Mouse (Mus musculus) Muller cell, postnatal 12 days (primary cell): ENCODE measurements at regions not wholly inside any gene's neighbourhood (a gene's known extent, or its start where the extent isn't known, plus 50 kb on each side); places are given as distances from the start of the nearest gene placed in this dataset.

Source experiments
- DNase-seq: peaks from one replicate; pipeline ENCODE4 v3.0.0-alpha.2; 2015; ENCODE audit errors: inconsistent ontology term

GRCm38 (mm10) chr16:21274012-21274528 lies 69.5 kb downstream of the Ephb3 start:
- DNase-seq, result peak; percentile 36

- DNase-seq, result no peak
Measured at GRCm38 (mm10) chr16:21277789-21278342, 73.3 kb downstream of the Ephb3 start.

GRCm38 (mm10) chr16:21278387-21278786 lies 73.8 kb downstream of the Ephb3 start:
- DNase-seq, result no peak

GRCm38 (mm10) chr16:21280200-21280627 lies 75.7 kb downstream of the Ephb3 start:
- no peak for DNase-seq

- no peak for DNase-seq
Measured at GRCm38 (mm10) chr16:21281958-21282730, 77.6 kb downstream of the Ephb3 start.

GRCm38 (mm10) chr16:21286099-21286498 lies 81.5 kb downstream of the Ephb3 start:
- DNase-seq, result no peak

GRCm38 (mm10) chr16:21289528-21289927 lies 85.0 kb downstream of the Ephb3 start:
- peak; percentile 66 for DNase-seq

DNA sequence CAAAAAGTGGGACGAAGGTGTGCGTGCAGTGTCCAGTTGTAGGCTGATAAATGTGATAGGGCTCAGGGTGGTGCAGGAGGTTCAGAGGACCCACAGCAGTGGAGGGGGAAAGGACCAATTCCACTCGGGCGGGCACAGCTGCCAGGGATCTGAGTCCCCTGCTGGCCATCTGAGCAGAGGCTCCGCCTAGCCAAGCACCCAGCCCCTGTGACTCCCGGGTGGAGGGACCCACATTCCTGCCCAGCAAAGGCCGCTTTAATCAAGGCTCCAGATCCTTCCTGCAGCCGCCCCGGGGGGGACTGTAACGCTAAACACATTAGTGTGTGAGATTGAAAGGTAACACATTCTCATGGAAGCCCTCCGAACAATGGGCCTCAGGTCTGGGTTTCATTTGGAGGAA lies 88.5 kb downstream of the Ephb3 start:
- DNase-seq, result no peak

GRCm38 (mm10) chr16:21293569-21293968 lies 89.0 kb downstream of the Ephb3 start:
- no peak for DNase-seq

GRCm38 (mm10) chr16:21294677-21295411 lies 90.3 kb downstream of the Ephb3 start:
- peak; percentile 80 for DNase-seq

GRCm38 (mm10) chr16:21295956-21296733 lies 91.6 kb downstream of the Ephb3 start:
- peak; percentile 32 for DNase-seq

DNA sequence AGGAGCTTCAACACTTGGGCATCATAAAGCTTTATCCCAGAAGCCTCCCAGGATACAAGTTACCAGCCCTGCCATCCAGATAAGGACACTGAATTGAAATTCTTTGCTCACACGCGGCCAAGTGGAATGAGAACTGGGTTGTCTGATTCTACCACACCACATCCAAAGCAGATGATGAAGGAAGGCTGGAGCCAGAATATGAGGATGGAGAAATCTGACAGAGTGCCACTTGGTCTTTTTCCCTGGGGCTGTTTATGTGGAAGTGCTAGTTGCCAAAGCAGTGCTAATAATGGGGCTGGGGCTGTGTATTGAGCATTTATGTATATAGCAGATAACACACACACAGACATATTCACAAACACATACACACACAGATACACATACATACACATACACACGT lies 92.2 kb downstream of the Ephb3 start:
- DNase-seq, result no peak

- DNase-seq, result no peak
Measured at GRCm38 (mm10) chr16:21298866-21299265, 94.3 kb downstream of the Ephb3 start.

DNA sequence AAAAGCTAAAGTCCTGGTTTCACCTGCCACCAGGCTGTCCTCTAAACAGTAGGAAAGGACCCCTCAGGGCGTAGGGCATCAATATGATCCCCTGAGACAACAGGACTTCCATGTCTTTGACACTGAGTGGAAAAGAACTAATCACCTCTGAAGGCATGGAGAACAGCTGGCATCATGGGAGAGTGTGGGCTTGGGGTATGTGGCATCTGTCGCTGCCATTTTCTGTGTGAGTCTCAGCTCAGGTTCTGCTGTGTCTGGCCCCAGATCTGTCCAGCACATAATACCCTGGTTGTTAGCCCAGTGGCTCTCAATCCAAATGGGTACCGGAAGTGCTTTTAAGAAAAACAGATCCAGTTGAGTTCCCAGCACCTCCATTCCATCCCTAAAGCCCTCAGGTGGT lies 101.3 kb downstream of the Ephb3 start:
- DNase-seq, result no peak

DNA sequence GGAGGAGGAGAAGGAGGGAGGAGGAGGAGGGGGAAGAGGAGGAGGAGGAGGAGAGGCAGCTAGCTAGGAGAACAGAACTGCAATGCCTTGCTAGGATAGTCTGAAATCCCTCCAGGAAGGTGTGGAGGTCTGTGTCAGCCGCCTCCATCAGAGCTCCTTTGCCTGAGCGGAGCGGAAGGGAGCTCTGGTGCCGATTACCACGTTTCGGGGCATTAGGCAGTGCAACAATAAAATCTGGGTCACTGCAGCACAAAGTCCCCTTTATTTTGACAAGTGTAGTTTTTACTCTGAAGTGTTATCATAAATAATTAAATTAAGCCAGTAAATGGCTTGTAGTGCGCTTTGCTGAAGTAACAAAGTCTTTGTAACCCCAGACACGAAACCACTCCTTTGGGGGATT lies 104.0 kb downstream of the Ephb3 start:
- DNase-seq, result no peak

GRCm38 (mm10) chr16:21310636-21311615 lies 106.4 kb downstream of the Ephb3 start:
- peak; percentile 46 for DNase-seq

DNA sequence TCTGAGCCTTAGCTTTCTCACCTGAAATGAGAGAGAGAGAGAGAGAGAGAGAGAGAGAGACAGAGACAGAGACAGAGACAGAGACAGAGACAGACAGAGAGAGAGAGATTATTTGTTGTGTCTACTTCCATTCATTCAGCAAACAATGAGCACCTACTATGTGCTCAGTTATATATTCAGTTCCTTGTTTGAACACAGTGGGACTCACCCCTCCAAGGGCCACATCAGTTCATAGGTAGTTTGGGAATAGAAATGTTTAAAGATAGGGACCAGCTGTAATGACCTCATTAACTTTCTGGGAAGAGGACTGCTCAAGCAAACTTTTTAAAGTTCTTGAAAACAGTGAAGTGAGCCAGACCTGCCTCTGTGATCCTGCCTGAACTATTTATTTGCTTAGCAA lies 107.2 kb downstream of the Ephb3 start:
- DNase-seq, result no peak

DNA sequence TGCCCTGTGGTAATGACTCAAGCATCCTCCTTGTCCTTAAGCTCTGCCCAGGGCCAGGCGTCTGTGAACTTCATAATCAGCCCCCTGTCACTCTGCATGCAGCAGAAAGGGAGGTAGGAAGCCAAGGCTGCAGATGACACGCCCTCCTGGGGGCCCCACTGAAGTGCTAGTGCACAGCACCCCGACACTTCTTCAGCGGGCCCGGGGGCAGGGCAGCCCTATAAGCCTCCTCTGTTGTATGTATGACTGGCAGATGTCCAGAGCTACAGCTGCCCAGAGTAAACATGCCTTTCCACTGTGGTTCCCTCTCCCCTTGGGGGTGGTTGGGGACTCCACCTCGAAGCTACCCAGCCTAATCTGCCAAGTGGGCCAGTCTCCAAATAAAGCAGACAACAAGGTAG lies 107.2 kb upstream of the Vps8 start:
- no peak for DNase-seq

- no peak for DNase-seq
Measured at GRCm38 (mm10) chr16:21318009-21318639, 104.8 kb upstream of the Vps8 start.
